In genomic region chr1:18359951-18360731, GRCm38 (mm10) we compare ENCODE assay signal across 11 mouse cellular contexts.
DNase-seq lines count a peak whose midpoint lies in the region; ATAC-seq and TF ChIP-seq lines count a peak whose summit lies in the region.
"Had no signal": no experiment of that assay in that cellular context is flagged by ENCODE, and none has a peak within 500 bp of the region (broad histone marks: within the 10 kb centered on the region; RNA-seq: fewer than 3 reads in every experiment).

No protein-coding gene starts in this region.

- TF ChIP-seq CTCF in brain, embryonic 14.5 days (IDR thresholded peaks at IDR 0.05; ENCODE audit: borderline replicate concordance, extremely low read depth, insufficient read depth, insufficient read length): peak; percentile 24; the same call in 1 of the 2 replicates
- TF ChIP-seq CTCF in stomach, postnatal 0 days (IDR thresholded peaks at IDR 0.05; ENCODE audit: low read depth): peak; percentile 66

- H3K9ac ChIP-seq in hindbrain, embryonic 14.5 days: no peak overlapping the region
- no peak overlapping the region for H3K9ac ChIP-seq in hindbrain, embryonic 12.5 days
- no peak overlapping the region for H3K9ac ChIP-seq in neural tube, embryonic 11.5 days (ENCODE audit: low read length)
- H3K9ac ChIP-seq in stomach, postnatal 0 days (ENCODE audit: low read length): no peak overlapping the region
- H3K9ac ChIP-seq: neural tube, embryonic 13.5 days had no signal

- no peak overlapping the region for H3K4me2 ChIP-seq in hindbrain, embryonic 14.5 days (replicated peaks)
- H3K4me2 ChIP-seq in hindbrain, embryonic 12.5 days (replicated peaks): no peak overlapping the region
- H3K4me2 ChIP-seq in neural tube, embryonic 11.5 days (ENCODE audit: low read depth): no peak overlapping the region
- H3K4me2 ChIP-seq in stomach, postnatal 0 days (replicated peaks; ENCODE audit: low read depth): no peak overlapping the region
- H3K4me2 ChIP-seq: neural tube, embryonic 13.5 days had no signal

- 64% methylated on average over 9 of the region's 9 CpGs for whole genome bisulfite sequencing in hindbrain, embryonic 14.5 days
- WGBS in hindbrain, embryonic 12.5 days: 64% methylated on average over 9 of the region's 9 CpGs
- 64% methylated on average over 9 of the region's 9 CpGs for WGBS in neural tube, embryonic 11.5 days
- 63% methylated on average over 9 of the region's 9 CpGs for WGBS in stomach, postnatal 0 days

- no peak for TF ChIP-seq POLR2A in brain, embryonic 14.5 days (IDR thresholded peaks at IDR 0.05; ENCODE audit: borderline replicate concordance, extremely low read depth, insufficient read depth, insufficient read length, poor library complexity, severe bottlenecking)

- no peak overlapping the region for H3K27ac ChIP-seq in hindbrain, embryonic 14.5 days
- H3K27ac ChIP-seq in hindbrain, embryonic 12.5 days: no peak overlapping the region
- no peak overlapping the region for H3K27ac ChIP-seq in neural tube, embryonic 11.5 days (ENCODE audit: low read depth, low read length)
- H3K27ac ChIP-seq in stomach, postnatal 0 days (replicated peaks): no peak overlapping the region
- H3K27ac ChIP-seq: neural tube, embryonic 13.5 days had no signal

- TF ChIP-seq EP300 in stomach, postnatal 0 days (optimal IDR thresholded peaks at IDR 0.05): no peak

- peak; percentile 84 for DNase-seq in hindbrain, embryonic 14.5 days (ENCODE audit: low spot score)
- DNase-seq in neural tube, embryonic 11.5 days (ENCODE audit: low spot score): peak; percentile 25
- no peak for DNase-seq in neural tube, embryonic 10.5 days (ENCODE audit: extremely low spot score, low spot score)
- DNase-seq in brain, embryonic 14.5 days (ENCODE audit: low read depth): peak; percentile 64
- DNase-seq in stomach, postnatal 0 days (ENCODE audit: low spot score): no peak
- DNase-seq in layer of hippocampus, postnatal 36 days: no peak
- no peak for DNase-seq in spleen, postnatal 10 days (ENCODE audit: low spot score in 2 of 2)
- DNase-seq: lung, adult 2 months had no signal

- no peaks in the 10 kb centered on the region for H3K4me1 ChIP-seq in hindbrain, embryonic 14.5 days (replicated peaks; ENCODE audit: control insufficient read depth, insufficient read depth, low read length)
- no peaks in the 10 kb centered on the region for H3K4me1 ChIP-seq in hindbrain, embryonic 12.5 days
- H3K4me1 ChIP-seq in neural tube, embryonic 11.5 days (ENCODE audit: control insufficient read depth, insufficient read depth, low read length): no peaks in the 10 kb centered on the region
- H3K4me1 ChIP-seq in stomach, postnatal 0 days (replicated peaks; ENCODE audit: control insufficient read depth, insufficient read depth): no peaks in the 10 kb centered on the region
- H3K4me1 ChIP-seq: neural tube, embryonic 13.5 days had no signal

- no peak overlapping the region for H3K4me3 ChIP-seq in hindbrain, embryonic 14.5 days (replicated peaks; ENCODE audit: low read length)
- no peak overlapping the region for H3K4me3 ChIP-seq in hindbrain, embryonic 12.5 days
- H3K4me3 ChIP-seq in neural tube, embryonic 11.5 days (ENCODE audit: low read depth, low read length): no peak overlapping the region
- H3K4me3 ChIP-seq in stomach, postnatal 0 days (ENCODE audit: low read depth, low read length): no peak overlapping the region
- H3K4me3 ChIP-seq: neural tube, embryonic 13.5 days had no signal

- H3K27me3 ChIP-seq in hindbrain, embryonic 14.5 days (ENCODE audit: control insufficient read depth, insufficient read depth, low read length): no peaks in the 10 kb centered on the region
- H3K27me3 ChIP-seq in hindbrain, embryonic 12.5 days: no peaks in the 10 kb centered on the region
- H3K27me3 ChIP-seq in neural tube, embryonic 11.5 days (ENCODE audit: control insufficient read depth, insufficient read depth, low read length): no peaks in the 10 kb centered on the region
- H3K27me3 ChIP-seq in stomach, postnatal 0 days (ENCODE audit: control insufficient read depth, insufficient read depth, low read length): no peaks in the 10 kb centered on the region
- H3K27me3 ChIP-seq: neural tube, embryonic 13.5 days had no signal

- H3K9me3 ChIP-seq in hindbrain, embryonic 14.5 days (ENCODE audit: control insufficient read depth, low read length): no peaks in the 10 kb centered on the region
- H3K9me3 ChIP-seq in hindbrain, embryonic 12.5 days (replicated peaks): no peaks in the 10 kb centered on the region
- no peaks in the 10 kb centered on the region for H3K9me3 ChIP-seq in neural tube, embryonic 11.5 days (ENCODE audit: control insufficient read depth, low read length)
- H3K9me3 ChIP-seq in stomach, postnatal 0 days (ENCODE audit: control insufficient read depth, low read length): no peaks in the 10 kb centered on the region
- H3K9me3 ChIP-seq: neural tube, embryonic 13.5 days had no signal

- ATAC-seq in hindbrain, embryonic 14.5 days (ENCODE audit: low FRiP score): peak; percentile 40; the same call in 1 of the 2 replicates
- ATAC-seq in hindbrain, embryonic 12.5 days (ENCODE audit: low FRiP score): no peak
- ATAC-seq in neural tube, embryonic 11.5 days (ENCODE audit: insufficient read depth, low FRiP score, low TSS enrichment): no peak
- no peak for ATAC-seq in stomach, postnatal 0 days (ENCODE audit: low FRiP score, low TSS enrichment)
- ATAC-seq: activated CD4-positive, CD25-positive, alpha-beta regulatory T cell, adult 4 months had no signal

- H3K36me3 ChIP-seq in hindbrain, embryonic 14.5 days (replicated peaks; ENCODE audit: control insufficient read depth, insufficient read depth): no peaks in the 10 kb centered on the region
- H3K36me3 ChIP-seq in hindbrain, embryonic 12.5 days: no peaks in the 10 kb centered on the region
- no peaks in the 10 kb centered on the region for H3K36me3 ChIP-seq in neural tube, embryonic 11.5 days (ENCODE audit: control insufficient read depth, insufficient read depth, low read length)
- H3K36me3 ChIP-seq in stomach, postnatal 0 days (ENCODE audit: control insufficient read depth, insufficient read depth, low read length): no peaks in the 10 kb centered on the region
- H3K36me3 ChIP-seq: neural tube, embryonic 13.5 days had no signal

Comparison
In these comparisons a context has a peak if more than half of its experiments do, and no peak if none do; other contexts are left out.
1. DNase-seq: peak in hindbrain, embryonic 14.5 days (single experiment), neural tube, embryonic 11.5 days (single experiment) and brain, embryonic 14.5 days (single experiment); none in neural tube, embryonic 10.5 days (single experiment), stomach, postnatal 0 days (single experiment), layer of hippocampus, postnatal 36 days (0 of 2) and spleen, postnatal 10 days (0 of 2).